ENCODE assay signal across 8 mouse cellular contexts in genomic region chr11:98795714-98796514, GRCm38 (mm10). TPM values are rescaled to one million over a fixed set of nuclear protein-coding genes. Genes with fewer than 3 reads are reported as not detected.
A peak's percentile ranks its signal among the peaks of the same experiment; 100 is the strongest.
DNase-seq lines count a peak whose midpoint lies in the region; ATAC-seq and TF ChIP-seq lines count a peak whose summit lies in the region.

No protein-coding gene starts in this region.

- ATAC-seq in embryonic facial prominence, embryonic 14.5 days (ENCODE audit: low read depth), result peak; percentile 28
- peak; percentile 32 for ATAC-seq in heart, embryonic 15.5 days (replicated peaks; ENCODE audit: insufficient number of reproducible peaks, insufficient read depth, low FRiP score, low read depth)
- ATAC-seq in megakaryocyte-erythroid progenitor cell, adult 5-6 weeks (replicated peaks; ENCODE audit: low FRiP score, low TSS enrichment, poor library complexity, severe bottlenecking), result peak; percentile 8; the same call in 1 of the 2 replicates
- ATAC-seq in stomach, embryonic 14.5 days (ENCODE audit: insufficient number of reproducible peaks, insufficient read depth, low FRiP score, low read depth), result peak; percentile 35

- dilution Hi-C loops in CH12.LX (cut with MboI; ENCODE audit: extremely low pct_ligation_motif_present, extremely low pct_unique_long_range_greater_than_20kb, low sequenced_read_pairs), result no loop called here

- H3K36me3 ChIP-seq in CH12.LX (replicated peaks in 1 of 2; ENCODE audit: control insufficient read depth in 1 of 2, insufficient read depth in 1 of 2, low read length in 1 of 2), result peaks cover 17 to 33% of the 10 kb centered on the region in 2 experiments
- H3K36me3 ChIP-seq in embryonic facial prominence, embryonic 14.5 days (ENCODE audit: control insufficient read depth, insufficient read depth, low read length), result peaks cover 32% of the 10 kb centered on the region
- H3K36me3 ChIP-seq in heart, embryonic 15.5 days, result peaks cover 19% of the 10 kb centered on the region
- H3K36me3 ChIP-seq in stomach, embryonic 14.5 days (ENCODE audit: control insufficient read depth, insufficient read depth, low read length), result peaks cover 24% of the 10 kb centered on the region

- peak overlapping the region; percentile 77 to 81 (median 79) for H3K4me3 ChIP-seq in CH12.LX (replicated peaks in 1 of 3; ENCODE audit: low read depth in 2 of 3, low read length in 2 of 3, poor library complexity in 1 of 3)
- peak overlapping the region; percentile 99 for H3K4me3 ChIP-seq in embryonic facial prominence, embryonic 14.5 days (ENCODE audit: low read depth, low read length)
- H3K4me3 ChIP-seq in heart, embryonic 15.5 days, result peak overlapping the region; percentile 95
- peak overlapping the region; percentile 100 for H3K4me3 ChIP-seq in stomach, embryonic 14.5 days (ENCODE audit: low read depth, low read length)

- H3K79me2 ChIP-seq in CH12.LX (replicated peaks; ENCODE audit: control insufficient read depth, extremely low read depth, insufficient read depth, poor library complexity, severe bottlenecking), result peaks cover 29% of the 10 kb centered on the region

- peak; percentile 16; the same call in 1 of the 2 replicates for TF ChIP-seq POLR2A in CH12.LX (IDR thresholded peaks at IDR 0.05; ENCODE audit: low read depth, low read length)

- in situ Hi-C loops in CH12.LX (cut with MboI; ENCODE audit: low pct_ligation_motif_present, low pct_unique_long_range_greater_than_20kb, low sequenced_read_pairs), result no loop called here

- no peak for TF ChIP-seq EP300 in CH12.LX (IDR thresholded peaks at IDR 0.05; ENCODE audit: low read length)

- H3K4me2 ChIP-seq in CH12.LX (ENCODE audit: insufficient read depth, low read depth, poor library complexity, severe bottlenecking), result peak overlapping the region; percentile 79
- H3K4me2 ChIP-seq in embryonic facial prominence, embryonic 14.5 days (ENCODE audit: low read depth, low read length), result peak overlapping the region; percentile 88
- peak overlapping the region; percentile 79 for H3K4me2 ChIP-seq in heart, embryonic 15.5 days
- H3K4me2 ChIP-seq in stomach, embryonic 14.5 days (replicated peaks; ENCODE audit: low read depth, low read length), result peak overlapping the region; percentile 96

- peak overlapping the region; percentile 100 for H3K9ac ChIP-seq in CH12.LX (ENCODE audit: insufficient read depth, low read depth)
- H3K9ac ChIP-seq in embryonic facial prominence, embryonic 14.5 days (ENCODE audit: low read depth, low read length), result peak overlapping the region; percentile 99
- peak overlapping the region; percentile 100 for H3K9ac ChIP-seq in heart, embryonic 15.5 days
- H3K9ac ChIP-seq in stomach, embryonic 14.5 days (replicated peaks; ENCODE audit: low read depth, low read length), result peak overlapping the region; percentile 100

- H3K4me1 ChIP-seq in CH12.LX (ENCODE audit: control insufficient read depth in 1 of 2, insufficient read depth in 2 of 2), result peaks cover 6 to 50% of the 10 kb centered on the region in 2 experiments
- H3K4me1 ChIP-seq in embryonic facial prominence, embryonic 14.5 days (ENCODE audit: control insufficient read depth, insufficient read depth, low read length), result peaks cover 25% of the 10 kb centered on the region
- peaks cover 29% of the 10 kb centered on the region for H3K4me1 ChIP-seq in heart, embryonic 15.5 days (replicated peaks)
- H3K4me1 ChIP-seq in stomach, embryonic 14.5 days (ENCODE audit: control insufficient read depth, insufficient read depth, low read length), result peaks cover 25% of the 10 kb centered on the region; the same call in 1 of the 2 replicates

- H3K27me3 ChIP-seq in CH12.LX (replicated peaks), result no peaks in the 10 kb centered on the region
- no peaks in the 10 kb centered on the region for H3K27me3 ChIP-seq in embryonic facial prominence, embryonic 14.5 days (replicated peaks; ENCODE audit: control insufficient read depth, insufficient read depth, low read length)
- no peaks in the 10 kb centered on the region for H3K27me3 ChIP-seq in heart, embryonic 15.5 days
- H3K27me3 ChIP-seq in stomach, embryonic 14.5 days (ENCODE audit: control insufficient read depth, insufficient read depth, low read length), result no peaks in the 10 kb centered on the region

- TF ChIP-seq CTCF in CH12.LX (conservative IDR thresholded peaks at IDR 0.05 in 1 of 2, IDR thresholded peaks at IDR 0.05 in 1 of 2; ENCODE audit: low read depth in 2 of 2, low read length in 2 of 2), result 0 out of 4 replicates have a peak, but pooled peaks of 1 of the 2 experiments have one; percentile 17

- no peaks in the 10 kb centered on the region for H3K9me3 ChIP-seq in CH12.LX (replicated peaks; ENCODE audit: low read length)
- H3K9me3 ChIP-seq in embryonic facial prominence, embryonic 14.5 days (ENCODE audit: control insufficient read depth, low read length), result no peaks in the 10 kb centered on the region
- H3K9me3 ChIP-seq in heart, embryonic 15.5 days (replicated peaks), result no peaks in the 10 kb centered on the region
- H3K9me3 ChIP-seq in stomach, embryonic 14.5 days (ENCODE audit: control insufficient read depth, low read depth, low read length), result no peaks in the 10 kb centered on the region

- TF ChIP-seq RAD21 in CH12.LX (IDR thresholded peaks at IDR 0.05; ENCODE audit: low read depth, low read length), result no peak

- DNase-seq in CH12.LX (ENCODE audit: extremely low read depth), result no peak
- peak; percentile 54 to 56 for DNase-seq in adrenal gland, adult 18-20 months (ENCODE audit: low spot score in 2 of 2)
- DNase-seq in embryonic facial prominence, embryonic 14.5 days (ENCODE audit: low spot score), result no peak
- peak; percentile 72 for DNase-seq in kidney, postnatal 14 days
- DNase-seq in left cerebral cortex, adult 11 months (ENCODE audit: low spot score), result no peak

- peak overlapping the region; percentile 86 for H3K27ac ChIP-seq in CH12.LX (ENCODE audit: insufficient read depth, low read depth)
- H3K27ac ChIP-seq in embryonic facial prominence, embryonic 14.5 days (replicated peaks; ENCODE audit: low read depth, low read length), result peak overlapping the region; percentile 100
- peak overlapping the region; percentile 100 for H3K27ac ChIP-seq in heart, embryonic 15.5 days
- H3K27ac ChIP-seq in stomach, embryonic 14.5 days (ENCODE audit: low read length), result peak overlapping the region; percentile 100

- 0% methylated on average over 5 of the region's 74 CpGs for WGBS in embryonic facial prominence, embryonic 14.5 days
- under 1% methylated on average over 69 of the region's 74 CpGs for WGBS in heart, embryonic 15.5 days
- WGBS in stomach, embryonic 14.5 days, result under 1% methylated on average over 72 of the region's 74 CpGs

RNA-seq across cellular contexts. Expression of gene Msl1, which starts 0.6 kb away (rescaled TPM):
- total RNA-seq in CH12.LX (2012; rRNA removed), result 27.3 and 30.7 TPM in 2 replicates
- 25.9 and 26.4 TPM in 2 replicates for total RNA-seq in CH12.LX (2014; rRNA removed)
- 57.1 and 58.1 TPM in 2 replicates for polyA plus RNA-seq in CH12.LX (2012; ENCODE audit: insufficient read length, low read depth)
- 10 to 100 TPM; 82.3 to 97.4 TPM for total RNA-seq in adrenal gland, adult 18-20 months (2021)
- polyA plus RNA-seq in embryonic facial prominence, embryonic 14.5 days (2014; fragmentation: Nextera tagmentation; extraction: Ambion mirVana), result 18.1 and 18.5 TPM in 2 replicates
- 15.5 and 17.2 TPM in 2 replicates for polyA plus RNA-seq in heart, embryonic 15.5 days (2015; fragmentation: Nextera tagmentation; extraction: Ambion mirVana)
- 58.6 and 74.8 TPM in 2 replicates for total RNA-seq in megakaryocyte-erythroid progenitor cell, adult 5-6 weeks (2014; fragmentation: Nextera tagmentation)
- 57.8 and 68.3 TPM in 2 replicates for total RNA-seq in megakaryocyte-erythroid progenitor cell, adult 5-6 weeks (2017)
- 21.6 and 22.3 TPM in 2 replicates for polyA plus RNA-seq in stomach, embryonic 14.5 days (2014; fragmentation: Nextera tagmentation; extraction: Ambion mirVana)

RNA-seq across cellular contexts. Expression of gene Casc3, which starts 8.8 kb away (rescaled TPM):
- total RNA-seq in CH12.LX (2012; rRNA removed), result 16.7 and 18.3 TPM in 2 replicates
- 14.4 and 14.7 TPM in 2 replicates for total RNA-seq in CH12.LX (2014; rRNA removed)
- 71.7 and 93.0 TPM in 2 replicates for polyA plus RNA-seq in CH12.LX (2012; ENCODE audit: insufficient read length, low read depth)
- 10 to 100 TPM; 36.8 to 41.9 TPM for total RNA-seq in adrenal gland, adult 18-20 months (2021)
- 32.2 and 34.0 TPM in 2 replicates for polyA plus RNA-seq in embryonic facial prominence, embryonic 14.5 days (2014; fragmentation: Nextera tagmentation; extraction: Ambion mirVana)
- polyA plus RNA-seq in heart, embryonic 15.5 days (2015; fragmentation: Nextera tagmentation; extraction: Ambion mirVana), result 21.3 and 27.6 TPM in 2 replicates
- 47.6 and 51.8 TPM in 2 replicates for total RNA-seq in megakaryocyte-erythroid progenitor cell, adult 5-6 weeks (2014; fragmentation: Nextera tagmentation)
- 37.4 and 53.5 TPM in 2 replicates for total RNA-seq in megakaryocyte-erythroid progenitor cell, adult 5-6 weeks (2017)
- 33.7 and 35.1 TPM in 2 replicates for polyA plus RNA-seq in stomach, embryonic 14.5 days (2014; fragmentation: Nextera tagmentation; extraction: Ambion mirVana)

RNA-seq across cellular contexts. Expression of gene Nr1d1, which starts 20.8 kb away (rescaled TPM):
- total RNA-seq in CH12.LX (2012; rRNA removed) (0.21 and 0.25 TPM in 2 replicates), CH12.LX (2014; rRNA removed) (0.17 and 0.39 TPM in 2 replicates)
- 0.95 and 1.4 TPM in 2 replicates for polyA plus RNA-seq in CH12.LX (2012; ENCODE audit: insufficient read length, low read depth)
- total RNA-seq in adrenal gland, adult 18-20 months (2021), result 100 to 1,000 TPM; 226 to 232 TPM
- polyA plus RNA-seq in embryonic facial prominence, embryonic 14.5 days (2014; fragmentation: Nextera tagmentation; extraction: Ambion mirVana), result 1.1 and 1.9 TPM in 2 replicates
- polyA plus RNA-seq in heart, embryonic 15.5 days (2015; fragmentation: Nextera tagmentation; extraction: Ambion mirVana), result 7.0 and 7.5 TPM in 2 replicates
- total RNA-seq in megakaryocyte-erythroid progenitor cell, adult 5-6 weeks (2014; fragmentation: Nextera tagmentation), result 4.1 and 8.0 TPM in 2 replicates
- 0.34 and 1.3 TPM in 2 replicates for total RNA-seq in megakaryocyte-erythroid progenitor cell, adult 5-6 weeks (2017)
- 1.7 and 2.3 TPM in 2 replicates for polyA plus RNA-seq in stomach, embryonic 14.5 days (2014; fragmentation: Nextera tagmentation; extraction: Ambion mirVana)

RNA-seq across cellular contexts. Expression of gene Rapgefl1, which starts 40.7 kb away (rescaled TPM):
- 0.04 and 0.08 TPM in 2 replicates for total RNA-seq in CH12.LX (2012; rRNA removed)
- 0.11 TPM in 1 of 2 replicates, not detected in the other for total RNA-seq in CH12.LX (2014; rRNA removed)
- polyA plus RNA-seq in CH12.LX (2012; ENCODE audit: insufficient read length, low read depth), result 0.25 and 0.29 TPM in 2 replicates
- under 1 TPM; 0.36 to 0.58 TPM for total RNA-seq in adrenal gland, adult 18-20 months (2021)
- polyA plus RNA-seq in embryonic facial prominence, embryonic 14.5 days (2014; fragmentation: Nextera tagmentation; extraction: Ambion mirVana), result 5.7 and 6.3 TPM in 2 replicates
- polyA plus RNA-seq in heart, embryonic 15.5 days (2015; fragmentation: Nextera tagmentation; extraction: Ambion mirVana), result 0.71 and 1.5 TPM in 2 replicates
- total RNA-seq in megakaryocyte-erythroid progenitor cell, adult 5-6 weeks (2014; fragmentation: Nextera tagmentation), result 2.2 TPM in 1 of 2 replicates, not detected in the other
- 1.7 TPM in 1 of 2 replicates, not detected in the other for total RNA-seq in megakaryocyte-erythroid progenitor cell, adult 5-6 weeks (2017)
- 5.6 and 7.7 TPM in 2 replicates for polyA plus RNA-seq in stomach, embryonic 14.5 days (2014; fragmentation: Nextera tagmentation; extraction: Ambion mirVana)

RNA-seq across cellular contexts. Expression of gene Thra, which starts 55.5 kb away (rescaled TPM):
- 2.5 and 3.9 TPM in 2 replicates for total RNA-seq in CH12.LX (2012; rRNA removed)
- 0.81 and 1.1 TPM in 2 replicates for total RNA-seq in CH12.LX (2014; rRNA removed)
- polyA plus RNA-seq in CH12.LX (2012; ENCODE audit: insufficient read length, low read depth), result 3.8 and 4.3 TPM in 2 replicates
- 10 to 100 TPM; 90.2 to 91.0 TPM for total RNA-seq in adrenal gland, adult 18-20 months (2021)
- polyA plus RNA-seq in embryonic facial prominence, embryonic 14.5 days (2014; fragmentation: Nextera tagmentation; extraction: Ambion mirVana), result 57.7 and 62.2 TPM in 2 replicates
- 34.8 and 39.5 TPM in 2 replicates for polyA plus RNA-seq in heart, embryonic 15.5 days (2015; fragmentation: Nextera tagmentation; extraction: Ambion mirVana)
- total RNA-seq in megakaryocyte-erythroid progenitor cell, adult 5-6 weeks (2014; fragmentation: Nextera tagmentation), result 47.5 and 51.0 TPM in 2 replicates
- 20.4 and 23.3 TPM in 2 replicates for total RNA-seq in megakaryocyte-erythroid progenitor cell, adult 5-6 weeks (2017)
- 61.4 and 62.9 TPM in 2 replicates for polyA plus RNA-seq in stomach, embryonic 14.5 days (2014; fragmentation: Nextera tagmentation; extraction: Ambion mirVana)

Comparison
In these comparisons a context has a peak if more than half of its experiments do, and no peak if none do; other contexts are left out.
1. DNase-seq: peak in adrenal gland, adult 18-20 months (2 of 2) and kidney, postnatal 14 days (single experiment); none in CH12.LX (single experiment), embryonic facial prominence, embryonic 14.5 days (single experiment) and left cerebral cortex, adult 11 months (single experiment).
2. Peak in every context shown above with its lines, with median percentiles within 50 percentile points of each other: H3K27ac ChIP-seq, H3K4me2 ChIP-seq, H3K4me3 ChIP-seq, H3K9ac ChIP-seq and ATAC-seq.